Mouse (Mus musculus) embryonic fibroblast, embryonic 13.5 days (primary cell): ENCODE measurements around the gene Cacna1a.

Experiments
- CTCF ChIP-seq: IDR thresholded peaks from 2 replicates; pipeline ENCODE4 v1.5.1; 2011; ENCODE audit warnings: mild to moderate bottlenecking, control low read depth, low read length, moderate library complexity, borderline replicate concordance; ENCODE audit not compliant: insufficient read depth
- POLR2A ChIP-seq: IDR thresholded peaks from 2 replicates; pipeline ENCODE4 v1.6.1; 2011; ENCODE audit warnings: low read depth, mild to moderate bottlenecking, control low read depth, low read length, moderate library complexity

DNA sequence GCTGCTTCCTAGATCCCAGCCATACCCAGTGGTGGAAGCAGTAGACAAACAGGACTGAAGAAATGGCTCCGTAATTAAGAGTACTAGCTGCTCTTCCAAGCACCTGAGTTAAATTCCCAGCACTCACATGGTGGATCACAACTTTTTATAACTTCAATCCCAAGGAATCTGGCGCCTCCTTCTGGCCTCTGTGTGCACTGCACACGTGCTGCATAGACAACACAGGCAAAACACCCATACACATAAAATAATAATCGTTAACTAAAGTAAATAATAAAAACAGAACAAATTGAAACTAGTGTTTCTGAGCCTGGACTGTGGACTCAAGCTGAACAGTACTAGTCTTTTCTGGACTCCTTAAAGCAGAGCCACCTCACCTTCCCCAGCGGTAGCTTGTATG lies 148.7 kb downstream of the Cacna1a start:
- TF ChIP-seq POLR2A, result no peak
- TF ChIP-seq CTCF, result no peak
